Mouse (Mus musculus) small intestine, adult 2 months (tissue): ENCODE measurements around the gene Tm4sf19.

Source experiments
- CTCF ChIP-seq: fragments of 200-500 bp; IDR thresholded peaks from 2 replicates; pipeline ENCODE4 v1.5.1; 2012; ENCODE audit warnings: low read depth, mild to moderate bottlenecking, control low read depth, inconsistent platforms, low read length, moderate library complexity, mixed read lengths; ENCODE audit not compliant: insufficient replicate concordance, insufficient read length; ENCODE audit errors: extremely low read depth
- POLR2A ChIP-seq: fragments of 200-500 bp; IDR thresholded peaks from 2 replicates; pipeline ENCODE4 v1.6.1; 2012; ENCODE audit warnings: low read depth, mild to moderate bottlenecking, control low read depth, inconsistent platforms, low read length, moderate library complexity

- TF ChIP-seq CTCF: no peak
- TF ChIP-seq POLR2A: no peak
Observed at GRCm38 (mm10) chr16:32417457-32417856, 17.2 kb downstream of the Tm4sf19 start.
